Mouse (Mus musculus) adrenal gland, adult 2 months (tissue): ENCODE measurements around the gene Flt4. TPM values are rescaled to one million over a fixed set of nuclear protein-coding genes. Genes with fewer than 3 reads are reported as not detected.

Experiments
- DNase-seq: peaks from one replicate; pipeline ENCODE4 v3.0.0; 2021
- polyA plus RNA-seq: library from polyadenylated mRNA; depleted of rRNA; stranded (reverse); fragments of >200 nt; gene quantifications from 2 replicates; pipeline ENCODE4 v1.2.3, GENCODE M21; 2012
- total RNA-seq, 2 experiments: library from RNA; stranded (reverse); gene quantifications; 2 replicates each; pipeline ENCODE4 v1.2.3; 2021

Gene Flt4
- total and polyA plus RNA-seq, 3 experiments, result 12.5 to 20.9 (median 17.5) TPM

DNA sequence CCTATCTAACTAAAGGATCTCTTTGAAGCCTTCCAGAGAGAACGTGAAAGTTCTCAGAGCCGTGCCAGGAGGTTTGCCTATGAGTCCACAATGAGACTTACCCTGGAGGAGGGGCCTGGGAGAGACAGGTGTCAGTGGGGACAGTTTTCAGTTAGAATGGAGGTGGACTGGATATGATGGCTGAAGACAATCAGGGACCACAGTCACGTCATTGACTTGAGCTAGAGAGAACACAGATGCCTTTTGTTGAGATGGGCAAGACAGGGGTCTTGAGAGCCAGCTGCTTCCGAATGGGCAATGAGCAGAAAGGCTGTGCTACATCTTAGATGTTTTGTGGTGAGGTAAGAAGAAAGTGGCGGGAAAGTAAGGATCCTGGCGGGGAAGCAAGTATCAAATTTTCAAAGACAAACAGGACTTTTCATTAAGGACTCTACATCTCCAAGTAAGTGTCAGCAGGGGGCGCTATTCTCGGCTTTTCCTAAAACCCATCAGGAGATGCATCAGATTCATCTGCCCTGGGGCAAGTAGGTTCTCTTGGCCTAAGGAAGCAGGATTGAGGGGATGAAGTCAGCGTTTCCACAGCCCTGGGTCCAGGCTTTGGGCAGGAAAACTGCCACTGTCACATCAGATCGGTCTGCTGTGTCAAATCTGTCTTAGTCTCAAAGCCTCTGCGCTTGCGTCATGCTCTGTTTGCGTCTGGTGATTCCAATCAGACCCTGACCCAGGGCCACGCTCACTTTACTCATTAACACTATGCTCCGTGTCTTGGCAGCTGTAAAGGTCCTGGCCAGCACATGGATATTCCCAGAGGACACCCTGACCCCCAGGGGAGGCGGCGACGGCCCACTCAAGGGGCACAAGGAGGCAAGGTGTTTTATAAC, 41.3 kb downstream of the Flt4 start:
- DNase-seq, result no peak

DNA sequence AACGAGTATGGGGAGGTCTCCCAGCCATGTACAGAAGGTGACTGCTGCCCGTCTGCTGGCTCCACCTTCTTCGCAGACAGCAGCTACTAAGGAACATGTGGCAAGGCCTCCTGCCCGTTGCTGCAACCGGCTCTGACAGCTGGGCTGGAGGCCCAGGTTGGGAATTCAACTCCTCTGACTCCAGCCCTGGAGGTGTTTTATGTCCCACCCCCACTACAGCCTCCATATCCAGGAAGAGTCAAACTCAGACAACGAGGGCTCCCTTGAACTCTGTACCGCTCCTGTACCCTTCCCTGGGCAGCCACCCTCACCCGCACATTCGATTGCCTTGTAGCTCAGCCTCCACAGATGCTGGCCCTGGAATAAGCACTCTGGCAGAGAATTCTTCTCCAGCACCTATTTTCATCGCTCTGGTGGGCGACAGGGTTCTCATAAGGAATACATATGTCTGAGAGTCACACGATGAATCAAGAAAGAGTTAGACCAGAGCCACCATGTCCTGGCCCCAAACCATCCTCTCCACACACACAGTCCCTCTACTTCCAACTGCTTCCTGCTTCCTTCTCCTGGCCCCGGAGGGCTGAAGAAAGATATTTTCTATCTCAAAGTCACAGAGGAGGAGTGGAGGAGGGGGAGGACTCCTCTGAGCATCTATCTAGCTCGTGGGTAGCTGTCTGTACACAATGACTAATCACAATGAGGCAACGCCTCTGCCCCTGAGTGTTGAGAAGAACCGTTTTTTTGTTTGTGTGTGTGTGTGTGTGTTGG, 42.1 kb downstream of the Flt4 start:
- no peak for DNase-seq

- DNase-seq, result no peak
These were observed 42.8 kb downstream of the Flt4 start for GRCm38 (mm10) chr11:49651762-49652322.

DNA sequence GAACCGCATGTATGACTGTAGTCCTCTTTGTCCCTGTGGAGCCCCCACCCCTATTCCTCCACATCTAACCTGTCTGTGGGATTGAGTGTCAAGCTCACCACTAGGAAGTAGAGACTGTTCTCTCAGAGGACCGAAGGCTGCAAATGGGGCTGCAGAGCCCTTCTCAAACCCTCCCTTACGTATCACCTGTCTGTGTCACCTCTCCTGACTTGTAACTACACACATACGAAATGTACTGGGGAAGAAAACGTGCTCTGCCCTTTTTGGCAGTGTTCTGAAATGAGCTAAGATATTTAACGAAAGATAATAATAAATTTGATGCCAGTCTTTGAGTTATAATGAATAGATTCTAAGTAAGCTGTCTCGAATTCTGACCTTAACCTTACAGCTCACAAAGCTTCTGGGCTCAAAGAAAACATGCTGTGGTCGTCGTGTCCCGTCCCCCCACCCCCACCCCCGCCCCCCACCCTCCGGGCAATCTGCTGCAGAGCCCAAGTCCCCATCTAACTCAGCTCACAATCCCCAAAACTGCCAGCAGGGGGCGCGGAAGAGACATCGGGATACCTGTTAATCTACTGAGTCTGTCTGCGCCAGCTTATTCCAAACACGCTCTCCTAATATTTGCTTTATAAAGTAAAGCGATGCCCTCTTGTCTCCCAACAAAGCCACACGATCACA, 43.5 kb downstream of the Flt4 start:
- DNase-seq, result peak; percentile 79

- DNase-seq, result no peak
These were observed 44.0 kb downstream of the Flt4 start for GRCm38 (mm10) chr11:49653079-49653408.

- no peak for DNase-seq
These were observed 45.6 kb downstream of the Flt4 start for GRCm38 (mm10) chr11:49654651-49655050.

- no peak for DNase-seq
These were observed 46.4 kb downstream of the Flt4 start for GRCm38 (mm10) chr11:49655501-49655900.

DNA sequence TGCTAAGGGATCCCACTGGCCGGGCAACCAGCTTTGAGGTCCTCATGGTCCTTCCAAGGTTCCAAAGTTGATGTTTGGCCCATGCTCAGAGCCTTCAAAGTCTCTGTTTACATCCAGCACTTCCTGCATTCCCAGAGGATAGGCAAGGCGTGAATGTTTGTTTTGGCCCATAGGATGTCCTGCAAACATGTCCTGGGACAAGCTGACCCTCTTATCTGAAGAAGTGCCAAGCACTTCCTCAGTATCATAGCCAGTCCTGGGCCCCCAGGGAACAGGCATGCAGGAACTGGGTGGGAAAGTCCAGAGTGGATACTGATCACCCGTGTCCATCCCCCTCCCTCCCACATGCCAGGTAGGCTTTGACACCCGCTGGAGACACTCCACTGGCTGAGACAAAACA, 49.0 kb downstream of the Flt4 start:
- DNase-seq, result no peak

- no peak for DNase-seq
These were observed 49.9 kb downstream of the Flt4 start for GRCm38 (mm10) chr11:49658791-49659469.

GRCm38 (mm10) chr11:49659470-49659799, 50.4 kb downstream of the Flt4 start:
- no peak for DNase-seq

GRCm38 (mm10) chr11:49662292-49662780, 53.3 kb downstream of the Flt4 start:
- no peak for DNase-seq

DNA sequence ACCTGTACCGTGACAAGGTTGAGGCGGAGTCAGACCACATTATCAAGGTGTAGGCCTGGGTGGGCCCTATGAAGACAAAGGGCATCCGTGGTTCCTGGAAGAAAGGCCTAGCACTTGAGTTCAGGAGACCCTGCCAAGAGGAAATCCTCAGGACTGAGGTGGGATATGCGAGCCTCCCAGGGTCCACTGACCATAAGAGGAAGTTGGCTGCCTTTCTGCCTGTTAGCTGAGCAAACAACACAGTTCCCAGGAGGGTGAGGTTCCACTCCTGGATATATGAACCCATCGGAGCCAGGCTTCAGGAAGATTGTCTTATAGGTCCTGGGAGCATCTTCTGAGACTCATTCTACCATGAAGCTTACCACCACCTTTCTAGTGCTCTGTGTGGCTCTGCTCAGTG, 54.2 kb downstream of the Flt4 start, which contains the start of gene Scgb3a1:
Scgb3a1 (plus strand) TSS at position 301 of the 400 bp plus-strand sequence.
- no peak for DNase-seq

DNA sequence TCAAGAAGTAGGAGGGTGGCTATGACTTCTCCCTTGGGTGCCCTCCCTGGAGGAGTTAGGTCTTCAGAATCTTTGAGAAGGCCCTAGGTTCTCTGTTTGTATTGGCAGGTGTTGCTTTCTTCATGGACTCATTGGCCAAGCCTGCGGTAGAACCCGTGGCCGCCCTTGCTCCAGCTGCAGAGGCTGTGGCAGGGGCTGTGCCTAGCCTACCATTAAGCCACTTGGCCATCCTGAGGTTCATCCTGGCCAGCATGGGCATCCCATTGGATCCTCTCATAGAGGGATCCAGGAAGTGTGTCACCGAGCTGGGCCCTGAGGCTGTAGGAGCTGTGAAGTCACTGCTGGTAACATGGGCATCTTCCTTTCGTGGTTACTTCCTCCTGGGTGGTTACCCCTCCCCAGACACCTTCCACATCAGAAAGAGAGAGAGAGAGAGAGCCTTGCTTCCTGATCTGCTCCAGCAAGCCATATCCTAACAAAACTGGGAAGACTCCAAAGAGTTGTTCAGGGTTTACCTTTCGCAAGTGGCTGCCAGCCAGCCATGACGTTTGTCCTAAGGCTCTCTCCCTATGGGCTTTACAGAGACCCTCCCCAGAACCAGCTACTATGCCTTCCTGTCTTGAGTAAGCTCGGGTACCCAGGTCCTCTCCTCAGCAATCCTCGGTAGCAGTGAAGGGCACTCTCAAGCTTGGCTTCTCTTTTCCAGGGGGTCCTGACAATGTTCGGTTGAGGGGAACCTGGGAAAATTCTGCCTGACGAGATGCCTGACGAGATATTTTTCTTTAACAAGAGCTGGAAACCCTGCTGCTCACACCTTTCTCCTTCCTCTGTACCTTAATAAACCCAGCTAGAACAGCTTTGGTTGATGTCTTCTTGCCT, 55.4 kb downstream of the Flt4 start:
- DNase-seq, result no peak

DNA sequence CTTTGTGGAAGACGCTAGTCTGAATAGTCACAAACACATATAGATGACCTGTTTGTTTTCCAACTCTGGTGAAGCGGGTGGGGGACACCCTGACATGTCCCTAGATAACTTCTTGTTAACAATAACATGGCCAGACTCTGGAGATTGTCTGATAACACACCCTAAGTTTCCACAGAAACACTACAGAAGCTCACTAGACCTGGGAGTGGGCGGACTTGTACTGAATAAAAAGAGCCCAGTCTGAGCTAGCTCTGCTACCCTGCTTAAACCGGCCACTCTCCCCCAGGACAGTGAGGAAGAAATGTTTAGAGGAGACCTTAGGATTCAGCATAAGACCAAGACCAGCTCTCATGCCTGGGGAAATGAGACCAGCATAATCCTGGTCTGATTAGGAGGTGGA, 56.4 kb downstream of the Flt4 start:
- no peak for DNase-seq

- no peak for DNase-seq
These were observed 64.4 kb downstream of the Flt4 start for GRCm38 (mm10) chr11:49673433-49673832.

- no peak for DNase-seq
These were observed 75.3 kb downstream of the Flt4 start for GRCm38 (mm10) chr11:49684237-49684973.

DNA sequence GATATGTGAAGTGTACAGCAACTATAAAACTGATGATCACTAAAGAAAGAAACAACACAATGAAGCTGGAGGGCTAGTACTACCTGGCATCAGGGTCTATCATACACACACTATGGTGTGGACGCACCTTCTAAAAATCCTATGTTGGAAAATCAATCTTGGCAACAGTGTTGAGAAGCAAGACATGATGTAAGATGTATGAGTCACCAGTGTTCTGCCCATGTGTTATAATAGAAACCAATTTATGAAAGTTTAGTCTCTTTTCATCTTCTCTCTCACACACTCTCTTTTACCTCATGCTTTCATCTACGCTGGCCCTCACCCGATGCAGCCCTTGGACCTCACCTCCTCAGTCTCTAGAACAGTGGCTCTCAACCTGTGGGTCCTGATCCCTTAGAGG, 86.0 kb downstream of the Flt4 start:
- DNase-seq, result no peak

- DNase-seq, result no peak
These were observed 86.6 kb downstream of the Flt4 start for GRCm38 (mm10) chr11:49695695-49696094.

DNA sequence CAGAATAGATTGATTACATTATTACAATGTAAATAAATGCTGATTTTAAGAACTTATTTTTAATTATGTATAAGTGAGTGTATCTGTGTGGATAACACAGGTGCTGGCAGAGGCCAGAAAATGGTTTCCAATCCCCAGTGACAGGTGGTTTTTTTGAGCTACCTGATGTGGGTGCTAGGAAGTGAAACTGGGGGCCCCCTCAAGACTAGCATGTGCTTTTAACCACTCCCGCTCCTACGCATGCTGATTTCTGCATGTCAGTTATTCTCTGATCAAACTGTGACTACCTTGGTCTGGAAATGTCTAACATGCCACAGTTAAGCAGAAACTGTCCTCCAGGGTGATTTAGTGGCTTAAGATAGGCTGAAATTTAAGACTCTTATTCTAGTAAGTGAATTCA, 87.4 kb downstream of the Flt4 start:
- DNase-seq, result no peak

DNA sequence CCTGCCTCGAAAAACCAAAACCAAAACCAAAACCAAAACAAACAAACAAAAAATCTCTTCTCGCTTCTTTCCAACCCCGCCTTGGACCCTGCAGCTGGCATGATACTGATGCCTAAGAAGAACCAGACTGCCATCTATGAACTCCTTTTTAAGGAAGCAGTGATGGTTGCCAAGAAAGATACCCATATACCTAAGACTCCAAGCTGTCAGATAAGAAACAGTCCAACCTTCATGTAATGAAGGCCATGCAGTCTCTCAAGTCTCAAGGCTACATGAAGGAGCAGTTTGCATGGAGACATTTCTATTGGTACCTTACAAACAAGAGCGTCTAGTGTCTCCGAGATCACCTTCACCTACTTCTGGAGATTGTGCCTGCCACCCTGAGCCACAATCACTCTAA, 88.7 kb downstream of the Flt4 start:
- no peak for DNase-seq
